Mouse (Mus musculus): ENCODE results near the gene St6gal1. TPM values are rescaled to one million over a fixed set of nuclear protein-coding genes. Genes with fewer than 3 reads are reported as not detected.

The St6gal1 gene
- polyA plus RNA-seq, 1 experiment from 2014 or later: 15.1 TPM

DNA sequence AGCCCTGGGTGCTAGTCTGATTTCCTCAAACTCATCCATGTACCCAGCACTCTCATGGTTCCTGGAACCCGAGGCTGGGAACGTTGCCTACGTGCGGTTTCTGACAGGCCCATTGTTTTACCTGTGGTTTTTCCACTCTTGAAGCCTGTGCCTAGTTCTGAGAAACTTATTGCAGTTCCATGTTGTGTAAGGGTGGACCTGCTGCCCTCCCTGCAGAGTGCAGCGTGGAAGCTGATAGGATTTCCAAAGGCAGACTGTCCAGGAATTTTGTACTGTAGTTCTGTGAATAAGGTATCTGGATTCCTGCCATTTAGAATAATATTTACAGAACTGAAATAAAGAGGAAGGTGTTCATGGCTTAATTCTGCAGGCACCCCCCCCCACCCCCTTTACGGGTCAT, 102.1 kb downstream of the St6gal1 start:
- ATAC-seq: no peak
- WGBS: 80% methylated on average over 6 of the region's 6 CpGs
- Histone ChIP-seq H3K27ac (ENCODE audit: low read length) (no peak overlapping the region), H3K4me1 (ENCODE audit: control insufficient read depth, insufficient read depth, low read length) (peaks cover 6% of the 10 kb centered on the region; the same call in 1 of the 2 replicates), H3K4me2 (ENCODE audit: low read depth, low read length) (no peak overlapping the region), H3K9me3 (ENCODE audit: control insufficient read depth, low read length) (no peaks in the 10 kb centered on the region), H3K4me3 (ENCODE audit: low read length) (no peak overlapping the region), H3K9ac (ENCODE audit: low read depth, low read length) (no peak overlapping the region), H3K27me3 (replicated peaks; ENCODE audit: control insufficient read depth, insufficient read depth, low read length) (no peaks in the 10 kb centered on the region), H3K36me3 (ENCODE audit: control insufficient read depth, insufficient read depth, low read length) (no peaks in the 10 kb centered on the region)

DNA sequence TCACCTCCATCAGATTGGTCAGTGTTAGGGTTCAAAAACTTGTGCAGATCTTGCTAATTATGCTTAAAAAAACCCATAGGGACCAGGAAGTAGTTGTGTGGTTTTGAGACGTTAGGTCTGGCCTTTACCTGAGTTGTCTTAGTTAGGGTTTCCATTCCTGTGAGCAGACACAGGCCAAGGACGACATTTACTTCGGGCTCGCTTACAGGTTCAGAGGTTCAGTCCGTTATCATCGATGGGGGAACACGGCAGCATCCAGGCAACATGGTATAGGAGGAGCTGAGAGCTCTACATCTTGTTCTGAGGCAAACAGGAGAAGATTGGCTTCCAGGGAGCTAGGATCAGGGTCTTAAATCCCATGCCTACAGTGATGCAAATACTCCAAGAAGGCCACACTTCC, 102.7 kb downstream of the St6gal1 start:
- Histone ChIP-seq H3K36me3 (ENCODE audit: control insufficient read depth, insufficient read depth, low read length) (no peaks in the 10 kb centered on the region), H3K4me3 (ENCODE audit: low read length) (no peak overlapping the region), H3K9me3 (ENCODE audit: control insufficient read depth, low read length) (no peaks in the 10 kb centered on the region), H3K4me2 (ENCODE audit: low read depth, low read length) (no peak overlapping the region), H3K4me1 (ENCODE audit: control insufficient read depth, insufficient read depth, low read length) (peaks cover 9% of the 10 kb centered on the region; the same call in 1 of the 2 replicates), H3K9ac (ENCODE audit: low read depth, low read length) (no peak overlapping the region), H3K27ac (ENCODE audit: low read length) (no peak overlapping the region), H3K27me3 (replicated peaks; ENCODE audit: control insufficient read depth, insufficient read depth, low read length) (no peaks in the 10 kb centered on the region)
- ATAC-seq: no peak
- WGBS: 88% methylated on average over 7 of the region's 7 CpGs

DNA sequence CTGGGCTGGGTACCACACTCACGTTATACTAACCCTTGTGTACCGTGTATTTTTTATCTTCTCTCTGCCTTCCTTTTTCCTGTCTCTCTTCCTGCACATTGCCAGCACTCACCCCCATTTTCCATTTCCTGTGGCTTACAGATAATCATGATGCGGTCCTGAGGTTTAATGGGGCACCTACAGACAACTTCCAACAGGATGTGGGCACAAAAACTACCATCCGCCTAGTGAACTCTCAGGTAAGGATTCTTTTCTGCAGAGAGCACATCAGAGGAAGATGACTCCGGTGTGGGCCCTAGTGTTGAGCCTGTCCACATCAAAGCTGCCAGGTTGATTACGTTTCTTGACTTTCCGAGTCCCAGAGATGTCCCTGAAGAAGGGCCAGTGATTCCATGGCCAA, 103.7 kb downstream of the St6gal1 start:
- H3K4me1 ChIP-seq (ENCODE audit: control insufficient read depth, insufficient read depth, low read length): peaks cover 9% of the 10 kb centered on the region; the same call in 1 of the 2 replicates
- ATAC-seq: no peak
- H3K4me3 ChIP-seq (ENCODE audit: low read length): no peak overlapping the region
- WGBS: 93% methylated on average over 7 of the region's 7 CpGs
- no peak overlapping the region for H3K4me2 ChIP-seq (ENCODE audit: low read depth, low read length)
- H3K36me3 ChIP-seq (ENCODE audit: control insufficient read depth, insufficient read depth, low read length): no peaks in the 10 kb centered on the region
- no peak overlapping the region for H3K27ac ChIP-seq (ENCODE audit: low read length)
- no peaks in the 10 kb centered on the region for H3K27me3 ChIP-seq (replicated peaks; ENCODE audit: control insufficient read depth, insufficient read depth, low read length)
- H3K9me3 ChIP-seq (ENCODE audit: control insufficient read depth, low read length): no peaks in the 10 kb centered on the region
- H3K9ac ChIP-seq (ENCODE audit: low read depth, low read length): no peak overlapping the region

DNA sequence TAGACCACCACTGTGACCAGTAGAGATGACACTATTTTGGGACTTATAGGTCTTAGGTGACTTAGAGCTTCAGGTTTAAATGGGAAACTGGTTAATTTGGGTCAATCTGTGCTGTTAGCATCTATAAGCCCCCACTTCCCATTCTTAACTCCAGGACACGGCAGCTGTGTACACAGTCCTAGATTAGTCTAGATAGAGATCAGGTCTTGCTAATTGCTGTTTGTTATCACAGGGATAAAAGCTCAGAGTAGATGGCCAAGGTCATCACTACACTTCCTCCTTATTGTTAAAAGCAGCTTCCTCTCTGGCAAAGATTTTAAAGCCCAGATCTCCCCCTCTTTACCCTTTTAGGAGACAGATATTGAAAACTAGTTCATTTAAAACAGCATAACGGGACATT, 107.6 kb downstream of the St6gal1 start:
- Histone ChIP-seq H3K4me3 (ENCODE audit: low read length) (no peak overlapping the region), H3K36me3 (ENCODE audit: control insufficient read depth, insufficient read depth, low read length) (no peaks in the 10 kb centered on the region), H3K9ac (ENCODE audit: low read depth, low read length) (no peak overlapping the region), H3K4me1 (ENCODE audit: control insufficient read depth, insufficient read depth, low read length) (peaks cover 9% of the 10 kb centered on the region), H3K27ac (ENCODE audit: low read length) (no peak overlapping the region), H3K4me2 (ENCODE audit: low read depth, low read length) (no peak overlapping the region), H3K27me3 (replicated peaks; ENCODE audit: control insufficient read depth, insufficient read depth, low read length) (no peaks in the 10 kb centered on the region), H3K9me3 (ENCODE audit: control insufficient read depth, low read length) (no peaks in the 10 kb centered on the region)
- WGBS: 52% methylated on average over 2 of the region's 2 CpGs
- peak; percentile 34; the same call in 1 of the 2 replicates for ATAC-seq

DNA sequence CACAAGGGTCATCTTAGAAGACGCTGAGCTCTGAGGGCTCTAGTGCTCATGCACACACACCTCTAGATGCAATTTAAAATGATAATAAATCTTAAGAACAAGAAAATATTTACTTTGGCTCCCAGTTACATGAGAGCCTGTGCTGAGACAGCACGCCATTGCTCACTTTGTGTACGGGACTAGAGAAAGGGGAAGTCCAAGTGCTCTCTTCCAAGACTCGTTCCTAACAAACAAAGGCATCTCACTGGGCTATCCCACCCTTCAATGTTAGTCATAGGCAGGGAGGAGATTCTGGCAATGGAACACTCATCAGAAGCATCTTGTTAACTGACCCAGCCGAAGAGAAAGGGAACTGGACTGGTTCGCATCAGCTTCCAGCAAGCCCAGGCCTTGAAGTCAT, 108.1 kb downstream of the St6gal1 start:
- 49% methylated on average over 6 of the region's 6 CpGs for WGBS
- Histone ChIP-seq H3K9ac (ENCODE audit: low read depth, low read length) (no peak overlapping the region), H3K4me2 (ENCODE audit: low read depth, low read length) (no peak overlapping the region), H3K9me3 (ENCODE audit: control insufficient read depth, low read length) (no peaks in the 10 kb centered on the region), H3K4me3 (ENCODE audit: low read length) (no peak overlapping the region), H3K27ac (ENCODE audit: low read length) (no peak overlapping the region), H3K36me3 (ENCODE audit: control insufficient read depth, insufficient read depth, low read length) (no peaks in the 10 kb centered on the region), H3K27me3 (replicated peaks; ENCODE audit: control insufficient read depth, insufficient read depth, low read length) (no peaks in the 10 kb centered on the region), H3K4me1 (ENCODE audit: control insufficient read depth, insufficient read depth, low read length) (peaks cover 9% of the 10 kb centered on the region)
- ATAC-seq: no peak

DNA sequence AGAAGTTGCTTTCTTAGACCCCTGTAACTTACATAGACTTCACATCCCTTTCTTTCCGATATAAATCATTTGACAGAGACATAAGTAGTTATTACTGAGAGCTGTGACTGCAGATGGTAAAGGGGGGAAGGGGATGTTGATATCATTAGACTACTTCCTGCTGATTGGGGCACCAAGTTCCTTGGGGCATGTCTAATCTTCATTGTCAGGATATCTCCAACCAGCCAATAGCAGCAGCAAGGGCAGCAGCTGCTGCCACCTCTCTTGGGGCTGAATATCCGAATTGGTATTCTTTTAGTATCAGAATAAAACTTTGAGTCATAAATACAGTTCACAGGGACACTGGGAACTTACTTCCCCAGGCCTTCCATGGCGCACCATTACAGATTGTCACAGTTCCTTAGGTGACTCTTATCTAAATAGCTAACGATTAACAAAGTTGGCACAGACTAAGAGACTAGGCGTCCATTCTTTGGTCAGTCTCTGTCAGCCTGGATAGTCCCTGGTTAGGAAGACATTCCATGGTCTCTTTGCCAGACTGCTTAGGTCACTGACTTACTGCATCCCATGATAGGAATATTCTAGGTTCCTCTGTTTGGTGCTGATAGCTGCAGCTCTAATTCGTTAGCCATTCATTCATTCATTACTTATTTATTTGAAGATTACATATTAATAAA, 109.5 kb downstream of the St6gal1 start:
- ATAC-seq: peak; percentile 84
- Histone ChIP-seq H3K27ac (ENCODE audit: low read length) (peak overlapping the region; percentile 46), H3K9me3 (ENCODE audit: control insufficient read depth, low read length) (no peaks in the 10 kb centered on the region), H3K27me3 (replicated peaks; ENCODE audit: control insufficient read depth, insufficient read depth, low read length) (no peaks in the 10 kb centered on the region), H3K4me1 (ENCODE audit: control insufficient read depth, insufficient read depth, low read length) (peaks cover 9% of the 10 kb centered on the region), H3K36me3 (ENCODE audit: control insufficient read depth, insufficient read depth, low read length) (no peaks in the 10 kb centered on the region), H3K4me2 (ENCODE audit: low read depth, low read length) (no peak overlapping the region), H3K4me3 (ENCODE audit: low read length) (no peak overlapping the region), H3K9ac (ENCODE audit: low read depth, low read length) (no peak overlapping the region)
- WGBS: 59% methylated on average over 6 of the region's 6 CpGs

DNA sequence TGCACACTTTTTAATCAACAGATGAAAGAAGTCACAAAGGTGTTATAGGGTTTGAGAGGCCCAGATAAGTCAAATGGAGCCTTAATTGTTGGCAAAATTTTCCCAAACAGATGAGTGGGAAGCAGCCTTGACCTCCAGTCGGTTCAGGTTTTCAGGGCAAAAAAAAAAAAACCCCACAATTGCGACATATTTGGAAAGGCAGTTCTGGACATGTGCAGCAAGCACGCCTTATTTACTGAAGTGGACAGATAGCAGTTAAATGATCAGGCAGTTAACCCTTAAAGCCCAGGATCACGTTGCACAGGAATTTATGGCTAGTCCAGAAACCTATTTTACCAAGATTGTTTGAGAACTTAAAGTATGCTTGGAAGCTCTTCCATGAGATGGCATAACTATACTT, 112.8 kb downstream of the St6gal1 start:
- Histone ChIP-seq H3K9me3 (ENCODE audit: control insufficient read depth, low read length) (no peaks in the 10 kb centered on the region), H3K9ac (ENCODE audit: low read depth, low read length) (no peak overlapping the region), H3K4me3 (ENCODE audit: low read length) (no peak overlapping the region), H3K27me3 (replicated peaks; ENCODE audit: control insufficient read depth, insufficient read depth, low read length) (no peaks in the 10 kb centered on the region), H3K36me3 (ENCODE audit: control insufficient read depth, insufficient read depth, low read length) (no peaks in the 10 kb centered on the region), H3K27ac (ENCODE audit: low read length) (no peak overlapping the region), H3K4me1 (ENCODE audit: control insufficient read depth, insufficient read depth, low read length) (peaks cover 5% of the 10 kb centered on the region), H3K4me2 (ENCODE audit: low read depth, low read length) (no peak overlapping the region)
- no peak for ATAC-seq
- 39% methylated on average over 4 of the region's 4 CpGs for WGBS

DNA sequence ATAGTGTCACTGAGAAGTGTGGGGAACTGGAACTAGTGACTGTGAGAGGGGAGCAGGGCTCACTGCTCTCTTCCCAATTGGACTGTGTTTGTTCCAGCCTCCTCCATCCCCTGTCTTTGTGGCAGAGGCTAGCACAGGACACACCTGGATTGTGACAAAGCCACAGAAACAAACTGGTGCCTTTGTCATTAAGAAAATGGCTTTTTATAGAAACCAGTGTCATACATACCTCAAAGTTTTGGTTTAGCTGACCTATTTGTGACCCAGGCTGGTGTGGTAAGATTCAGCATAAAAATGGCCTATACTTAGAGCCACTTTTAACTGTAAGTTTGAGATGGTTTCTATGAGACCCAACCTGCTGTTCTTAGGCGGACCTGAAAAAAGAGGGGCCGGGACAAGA, 116.7 kb downstream of the St6gal1 start:
- H3K27ac ChIP-seq (ENCODE audit: low read length): no peak overlapping the region
- 96% methylated on average over 2 of the region's 2 CpGs for WGBS
- no peak for ATAC-seq
- H3K9me3 ChIP-seq (ENCODE audit: control insufficient read depth, low read length): no peaks in the 10 kb centered on the region
- no peaks in the 10 kb centered on the region for H3K27me3 ChIP-seq (replicated peaks; ENCODE audit: control insufficient read depth, insufficient read depth, low read length)
- H3K9ac ChIP-seq (ENCODE audit: low read depth, low read length): no peak overlapping the region
- no peak overlapping the region for H3K4me2 ChIP-seq (ENCODE audit: low read depth, low read length)
- H3K36me3 ChIP-seq (ENCODE audit: control insufficient read depth, insufficient read depth, low read length): no peaks in the 10 kb centered on the region
- no peak overlapping the region for H3K4me3 ChIP-seq (ENCODE audit: low read length)
- no peaks in the 10 kb centered on the region for H3K4me1 ChIP-seq (ENCODE audit: control insufficient read depth, insufficient read depth, low read length)

DNA sequence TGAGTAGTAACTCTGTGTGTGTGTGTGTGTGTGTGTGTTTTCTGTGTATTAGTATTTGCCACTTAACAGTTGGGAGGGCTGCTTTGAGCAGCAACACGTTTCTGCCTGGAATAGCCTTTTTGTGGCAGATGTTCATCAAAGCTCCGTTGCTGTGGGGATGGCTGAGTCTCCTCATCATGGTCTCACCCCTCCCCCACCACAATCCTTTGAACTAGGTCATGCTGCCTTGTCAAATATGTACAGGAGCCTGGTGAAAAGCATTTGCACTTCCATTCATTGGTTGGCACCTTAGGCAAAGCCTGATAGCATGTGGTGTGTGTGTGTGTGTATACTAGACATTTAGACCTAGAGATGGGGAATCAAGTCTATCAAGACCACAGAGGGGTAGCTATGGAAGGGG, 126.3 kb downstream of the St6gal1 start:
- no peak overlapping the region for H3K9ac ChIP-seq (ENCODE audit: low read depth, low read length)
- no peaks in the 10 kb centered on the region for H3K36me3 ChIP-seq (ENCODE audit: control insufficient read depth, insufficient read depth, low read length)
- H3K4me3 ChIP-seq (ENCODE audit: low read length): no peak overlapping the region
- no peak overlapping the region for H3K27ac ChIP-seq (ENCODE audit: low read length)
- no peaks in the 10 kb centered on the region for H3K27me3 ChIP-seq (replicated peaks; ENCODE audit: control insufficient read depth, insufficient read depth, low read length)
- ATAC-seq: no peak
- no peaks in the 10 kb centered on the region for H3K4me1 ChIP-seq (ENCODE audit: control insufficient read depth, insufficient read depth, low read length)
- H3K4me2 ChIP-seq (ENCODE audit: low read depth, low read length): no peak overlapping the region
- 23% methylated on average over 2 of the region's 2 CpGs for WGBS
- no peaks in the 10 kb centered on the region for H3K9me3 ChIP-seq (ENCODE audit: control insufficient read depth, low read length)

DNA sequence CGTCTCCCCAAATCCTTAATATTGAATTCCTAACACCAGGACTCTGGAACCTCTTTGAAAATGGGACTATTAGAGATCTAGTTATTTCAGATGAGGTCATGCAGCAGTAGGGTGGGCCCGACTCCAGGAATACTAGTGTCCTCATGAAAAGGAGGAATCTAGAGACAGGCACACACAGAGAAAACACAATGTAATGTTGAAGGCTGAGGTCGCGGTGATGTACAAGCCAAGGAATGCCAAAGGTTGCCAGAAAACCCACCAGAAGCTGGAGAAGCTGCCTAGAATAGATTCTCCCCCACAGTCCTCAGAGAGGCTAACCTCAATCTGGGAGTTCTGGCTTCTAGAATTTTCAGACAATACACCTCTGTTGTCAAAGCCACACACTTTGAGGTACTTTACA, 136.5 kb downstream of the St6gal1 start:
- Histone ChIP-seq H3K4me2 (ENCODE audit: low read depth, low read length) (no peak overlapping the region), H3K27me3 (replicated peaks; ENCODE audit: control insufficient read depth, insufficient read depth, low read length) (no peaks in the 10 kb centered on the region), H3K4me3 (ENCODE audit: low read length) (no peak overlapping the region), H3K4me1 (ENCODE audit: control insufficient read depth, insufficient read depth, low read length) (no peaks in the 10 kb centered on the region), H3K9me3 (ENCODE audit: control insufficient read depth, low read length) (no peaks in the 10 kb centered on the region), H3K9ac (ENCODE audit: low read depth, low read length) (no peak overlapping the region), H3K36me3 (ENCODE audit: control insufficient read depth, insufficient read depth, low read length) (no peaks in the 10 kb centered on the region), H3K27ac (ENCODE audit: low read length) (no peak overlapping the region)
- ATAC-seq: no peak
- 89% methylated on average over 4 of the region's 4 CpGs for WGBS

Data from intestine, embryonic 16.5 days (tissue).